Mouse (Mus musculus) embryonic stem cell, embryonic (primary cell): ENCODE data around the gene Trmt61a.

Experiments used
- CTCF ChIA-PET, 4 experiments: fragments of 300-600 bp in 2 of 4; fragments of 350-600 bp in 2 of 4; sonication (Branson Sonifier 250); formaldehyde crosslinking; loops; one replicate each; lab custom pipeline; 2022; ENCODE audit warnings: inconsistent platforms in 2 of 4; lab: Charles Lee
- POLR2A ChIA-PET, 4 experiments: fragments of 300-600 bp in 2 of 4; fragments of 350-600 bp in 2 of 4; sonication (Branson Sonifier 250); formaldehyde crosslinking; loops; one replicate each; lab custom pipeline; 2022; ENCODE audit warnings: antibody characterized with exemption in 4 of 4, inconsistent platforms in 1 of 4; lab: Charles Lee

The Trmt61a gene

DNA sequence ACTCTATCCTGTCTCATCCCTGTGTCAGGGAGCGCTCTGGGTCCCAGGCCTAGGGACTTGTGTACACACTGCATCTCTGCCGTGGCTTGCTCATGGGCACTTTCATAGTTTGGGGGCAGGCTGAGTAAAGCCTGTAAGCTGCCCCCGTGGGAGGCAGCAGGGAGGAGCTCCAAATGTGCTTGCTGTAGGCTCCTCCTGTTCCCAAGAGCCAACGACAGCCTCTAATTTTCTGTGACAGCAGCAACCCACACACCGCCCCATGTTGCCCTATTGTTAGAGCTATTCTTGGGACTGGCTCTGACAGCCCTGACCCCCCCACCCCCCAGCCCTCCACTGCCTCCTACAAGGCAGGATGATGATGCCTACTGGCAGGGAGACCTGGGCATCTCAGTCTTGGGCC is 4.1 kb downstream of the Trmt61a start:
- ChIA-PET POLR2A (interaction anchor here in 3 of 4 experiments (0.7 to 31.4 kb wide), 7 partner anchors 4 to 133 kb away, joined by 4 to 1165 read pairs (median 1020); partner anchors contain the start of genes Ckb (in 3 of the 3), Trmt61a (in 2 of the 3) and Zfyve21 (in 1 of the 3)), CTCF (interaction anchor here in 2 of 4 experiments (0.6 to 1.5 kb wide), 3 partner anchors 15 to 301 kb away, joined by 3 to 4 read pairs (median 3); no protein-coding TSS in a partner anchor)

- ChIA-PET POLR2A (interaction anchor here in 3 of 4 experiments (0.6 to 31.4 kb wide), 11 partner anchors 3 to 133 kb away, joined by 3 to 1165 read pairs (median 4); partner anchors contain the start of genes Ckb (in 3 of the 3), Trmt61a (in 2 of the 3) and Zfyve21 (in 1 of the 3)), CTCF (interaction anchor here in 1 of 4 experiments (1.5 kb wide), 1 partner anchor 14 kb away, joined by 4 read pairs; no protein-coding TSS in a partner anchor)
Observed at GRCm38 (mm10) chr12:111682806-111683205, 4.9 kb downstream of the Trmt61a start.

DNA sequence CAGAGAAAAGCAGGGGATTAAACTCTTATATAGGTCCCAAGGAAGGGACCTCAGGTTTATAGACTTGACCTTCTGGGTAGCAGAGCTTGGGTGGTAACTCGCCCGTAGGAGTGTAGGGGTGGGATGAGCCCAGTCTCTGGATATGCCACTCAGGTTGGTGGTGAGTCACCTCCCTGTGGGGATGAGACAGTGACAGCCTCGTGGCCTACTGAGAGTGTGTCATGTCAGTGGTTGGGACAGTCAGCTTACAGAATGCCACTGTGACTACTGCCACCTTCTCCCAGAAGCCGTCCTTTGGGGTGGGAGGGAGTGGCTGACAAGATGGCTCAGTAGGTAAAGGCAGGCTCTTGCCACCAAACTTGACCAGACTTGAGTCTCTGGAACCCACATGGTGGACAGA is 8.5 kb downstream of the Trmt61a start:
- POLR2A ChIA-PET = interaction anchor here (0.8 to 31.4 kb wide), 15 partner anchors 1 to 111 kb away, joined by 3 to 1165 read pairs (median 6); partner anchors contain the start of genes Ckb (in 4 of the 4), Trmt61a (in 3 of the 4), Apopt1 (in 1 of the 4) and Bag5 (in 1 of the 4)

GRCm38 (mm10) chr12:111687350-111688068 is 9.6 kb downstream of the Trmt61a start:
- CTCF ChIA-PET = interaction anchor here in 3 of 4 experiments (0.6 to 2.3 kb wide), 6 partner anchors 8 to 901 kb away, joined by 3 to 18 read pairs (median 6); partner anchors contain the start of gene Inf2 (in 1 of the 3)
- POLR2A ChIA-PET = interaction anchor here (0.6 to 31.4 kb wide), 31 partner anchors 1 to 980 kb away, joined by 3 to 1165 read pairs (median 4); partner anchors contain the start of genes Ckb (in 3 of the 4), Trmt61a (in 3 of the 4), Eif5 (in 2 of the 4) and Apopt1 (in 1 of the 4)

More for the DNA sequence above, 8.5 kb downstream of the Trmt61a start:
- CTCF ChIA-PET = interaction anchor here in 3 of 4 experiments (0.7 to 2.3 kb wide), 4 partner anchors 10 to 18 kb away, joined by 3 to 7 read pairs (median 5); no protein-coding TSS in a partner anchor

- ChIA-PET POLR2A (interaction anchor here (0.7 to 31.4 kb wide), 32 partner anchors 0 to 979 kb away, joined by 3 to 1165 read pairs (median 4); partner anchors contain the start of genes Ckb (in 3 of the 4), Trmt61a (in 3 of the 4), Eif5 (in 2 of the 4) and Apopt1 (in 1 of the 4)), CTCF (interaction anchor here in 3 of 4 experiments (0.6 to 2.3 kb wide), 6 partner anchors 8 to 901 kb away, joined by 3 to 18 read pairs (median 6); partner anchors contain the start of gene Inf2 (in 1 of the 3))
Observed at GRCm38 (mm10) chr12:111688069-111688428, 10.1 kb downstream of the Trmt61a start.

DNA sequence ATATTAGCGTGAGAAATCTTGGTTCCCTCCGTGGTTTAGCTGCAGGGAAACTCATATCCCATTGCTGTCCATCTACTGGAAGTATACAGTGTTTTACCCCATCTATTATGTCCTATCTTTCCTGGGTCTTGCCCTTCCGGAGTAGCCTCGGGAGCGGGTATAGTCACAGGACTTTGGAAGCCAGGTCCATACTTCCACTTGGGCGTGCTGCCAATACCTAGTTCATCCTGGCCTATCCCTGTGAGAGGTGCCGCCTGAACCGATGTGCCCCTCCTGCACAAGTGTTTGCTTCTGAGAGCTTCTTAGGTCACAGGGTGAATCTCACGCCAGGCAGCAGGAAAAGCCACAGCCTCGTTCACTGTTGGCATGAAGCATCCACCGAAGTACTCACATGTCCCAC is 11.5 kb downstream of the Trmt61a start:
- ChIA-PET CTCF (interaction anchor here in 1 of 4 experiments (0.6 kb wide), 1 partner anchor 26 kb away, joined by 12 read pairs; no protein-coding TSS in a partner anchor), POLR2A (interaction anchor here in 3 of 4 experiments (0.7 to 31.4 kb wide), 9 partner anchors 4 to 151 kb away, joined by 3 to 1165 read pairs (median 15); partner anchors contain the start of genes Trmt61a (in 3 of the 3), Ckb (in 2 of the 3) and Eif5 (in 1 of the 3))

DNA sequence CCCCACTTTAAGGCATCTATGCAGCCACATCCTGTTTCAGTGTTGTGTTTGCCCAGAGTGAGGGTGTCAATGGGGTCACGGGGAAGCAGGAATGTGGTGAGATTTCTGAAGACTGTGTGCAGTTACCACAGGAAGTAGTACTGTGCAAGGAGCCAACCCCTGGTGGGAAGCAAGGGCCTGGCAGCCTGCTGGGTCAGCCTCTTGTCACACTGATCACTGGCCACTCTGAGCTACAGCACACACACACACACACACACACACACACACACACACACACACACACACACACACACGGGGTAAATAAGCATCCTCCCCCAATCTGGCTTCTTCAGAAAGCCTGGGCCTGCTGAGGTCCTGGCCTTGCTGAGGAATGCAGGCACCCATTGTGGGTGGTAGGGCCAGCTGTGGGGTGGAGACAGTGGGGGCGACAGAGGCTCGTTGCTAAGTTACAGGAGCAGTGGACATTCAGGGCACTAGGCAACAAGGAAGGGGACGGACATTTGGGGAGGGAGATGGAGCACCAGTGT is 13.5 kb downstream of the Trmt61a start:
- CTCF ChIA-PET = no interaction called here

GRCm38 (mm10) chr12:111692899-111693298 is 15.0 kb downstream of the Trmt61a start:
- ChIA-PET POLR2A (interaction anchor here (0.6 to 31.4 kb wide), 20 partner anchors 12 to 807 kb away, joined by 3 to 1165 read pairs (median 6); partner anchors contain the start of genes Ckb (in 3 of the 4), Apopt1 (in 2 of the 4), Bag5 (in 2 of the 4) and Eif5 (in 2 of the 4)), CTCF (interaction anchor here in 3 of 4 experiments (0.5 to 6.1 kb wide), 5 partner anchors 8 to 245 kb away, joined by 3 to 128 read pairs (median 4); partner anchors contain the start of gene Ckb (in 1 of the 3))

More for the DNA sequence above, 13.5 kb downstream of the Trmt61a start:
- POLR2A ChIA-PET = interaction anchor here in 3 of 4 experiments (3.4 to 31.4 kb wide), 4 partner anchors 13 to 23 kb away, joined by 17 to 1165 read pairs (median 582); partner anchors contain the start of genes Ckb (in 3 of the 3) and Trmt61a (in 2 of the 3)

DNA sequence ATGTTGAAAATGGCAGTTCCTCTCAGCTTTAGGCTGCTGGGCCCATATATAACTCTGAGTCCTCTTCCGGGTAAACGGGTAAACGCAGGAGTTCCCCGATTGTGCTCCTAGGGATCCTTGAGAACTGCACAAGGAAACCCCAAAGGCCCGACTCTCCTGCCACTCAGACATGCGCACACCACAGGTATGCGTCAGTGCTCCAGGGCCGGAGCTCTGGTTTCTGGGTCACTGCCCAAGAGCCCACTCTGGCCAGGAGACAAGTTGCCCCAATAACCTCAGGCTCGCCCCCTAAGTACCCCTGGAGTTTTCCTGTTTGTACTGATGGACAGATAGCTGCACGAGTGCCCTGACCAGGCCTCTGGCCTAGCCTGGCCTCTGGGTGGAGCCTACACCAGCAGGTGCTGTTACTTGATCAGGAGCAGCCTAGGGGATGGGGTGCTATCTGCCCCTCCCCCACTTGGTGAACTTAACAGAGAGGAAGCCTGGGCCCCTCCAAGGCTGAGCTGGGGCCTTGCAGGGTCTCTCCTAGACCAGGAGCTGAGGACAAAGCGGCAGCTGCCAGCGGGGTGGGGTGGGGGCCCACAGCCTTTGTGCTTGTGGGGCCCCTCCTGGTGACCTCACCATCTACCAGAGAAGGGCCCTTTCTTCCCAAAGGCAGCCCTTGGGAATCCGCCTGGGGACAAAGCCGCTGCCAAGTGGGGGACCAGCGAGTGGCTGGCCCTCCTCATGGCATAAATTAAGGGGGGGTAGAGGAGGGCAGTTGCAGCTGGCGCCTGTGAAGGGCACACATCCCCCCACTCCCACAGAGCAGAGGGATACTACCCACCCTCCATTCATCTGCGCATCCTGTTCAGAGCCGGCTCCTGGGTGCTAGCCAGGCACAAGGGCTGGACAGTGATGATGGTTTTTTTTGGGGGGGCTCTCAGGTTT is 15.7 kb downstream of the Trmt61a start:
- POLR2A ChIA-PET = interaction anchor here (0.6 to 31.4 kb wide), 30 partner anchors 11 to 990 kb away, joined by 3 to 1165 read pairs (median 6); partner anchors contain the start of genes Ckb (in 3 of the 4), Apopt1 (in 2 of the 4), Bag5 (in 2 of the 4) and Eif5 (in 2 of the 4)

GRCm38 (mm10) chr12:111694271-111694781 is 16.4 kb downstream of the Trmt61a start:
- POLR2A ChIA-PET = interaction anchor here (0.6 to 31.4 kb wide), 29 partner anchors 10 to 991 kb away, joined by 3 to 1165 read pairs (median 6); partner anchors contain the start of genes Ckb (in 3 of the 4), Apopt1 (in 2 of the 4), Bag5 (in 2 of the 4) and Eif5 (in 2 of the 4)

More for the DNA sequence above, 15.7 kb downstream of the Trmt61a start:
- CTCF ChIA-PET = interaction anchor here (0.6 to 6.1 kb wide), 17 partner anchors 9 to 864 kb away, joined by 3 to 128 read pairs (median 5); partner anchors contain the start of gene Ckb (in 1 of the 4)

DNA sequence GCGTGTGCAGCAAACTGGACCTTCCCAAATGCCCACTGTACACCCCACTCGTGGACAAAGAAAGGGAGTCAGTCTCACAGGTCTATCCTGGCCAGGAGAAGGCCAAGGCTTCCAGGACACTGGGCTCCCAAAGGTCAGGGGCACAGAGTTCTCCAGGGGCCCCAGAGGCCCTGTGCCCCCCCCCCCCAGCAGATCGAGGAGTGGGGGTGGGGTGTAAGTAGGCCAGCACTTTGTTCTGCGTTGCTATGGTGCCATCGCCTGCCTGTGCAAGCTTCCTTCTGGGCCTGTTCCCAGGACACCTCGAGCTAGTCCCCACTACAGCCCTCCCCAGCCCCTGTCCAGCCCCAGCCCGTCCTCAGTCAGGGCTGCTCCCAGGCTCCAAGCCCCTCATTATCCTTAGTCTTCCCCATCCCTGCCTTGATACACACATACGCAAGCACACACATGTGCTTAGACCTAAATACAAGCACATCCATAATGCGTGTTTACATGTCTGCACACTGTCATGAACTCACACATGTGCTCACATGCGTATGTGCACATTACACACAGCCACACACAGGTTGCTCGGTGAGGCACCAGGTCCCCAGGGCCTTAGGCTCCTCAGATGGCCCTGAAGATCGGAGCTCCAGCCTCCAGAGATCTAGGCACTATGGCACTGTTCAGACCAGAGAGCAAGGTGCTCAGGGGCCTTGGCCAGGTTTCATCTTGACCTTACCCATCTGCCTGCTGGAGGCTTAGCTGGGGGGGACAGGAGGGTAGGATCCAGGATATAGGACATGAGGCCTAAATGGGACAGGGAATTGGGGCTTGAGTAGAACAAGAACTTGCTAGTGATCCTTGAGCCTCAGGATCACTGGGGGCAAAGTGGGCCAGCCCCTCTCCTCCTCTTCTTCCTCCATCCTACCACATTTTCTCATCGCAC is 17.2 kb downstream of the Trmt61a start:
- POLR2A ChIA-PET = interaction anchor here (0.5 to 31.4 kb wide), 43 partner anchors 10 to 1130 kb away, joined by 3 to 1165 read pairs (median 6); partner anchors contain the start of genes Ckb (in 3 of the 4), Trmt61a (in 3 of the 4), Apopt1 (in 2 of the 4) and Bag5 (in 2 of the 4)
- CTCF ChIA-PET = interaction anchor here (0.6 to 6.1 kb wide), 45 partner anchors 8 to 294 kb away, joined by 3 to 128 read pairs (median 7); partner anchors contain the start of genes Apopt1 (in 1 of the 4), Bag5 (in 1 of the 4), Ckb (in 1 of the 4) and Trmt61a (in 1 of the 4)

More at GRCm38 (mm10) chr12:111694271-111694781, 16.4 kb downstream of the Trmt61a start:
- CTCF ChIA-PET = interaction anchor here (0.6 to 6.1 kb wide), 20 partner anchors 15 to 864 kb away, joined by 3 to 128 read pairs (median 6); partner anchors contain the start of gene Ckb (in 1 of the 4)

- ChIA-PET CTCF (interaction anchor here (0.5 to 6.1 kb wide), 90 partner anchors 9 to 728 kb away, joined by 3 to 128 read pairs (median 5); partner anchors contain the start of genes Ckb (in 3 of the 4), Trmt61a (in 2 of the 4), Apopt1 (in 1 of the 4) and Bag5 (in 1 of the 4)), POLR2A (interaction anchor here (0.5 to 31.4 kb wide), 53 partner anchors 8 to 306 kb away, joined by 3 to 1165 read pairs (median 4); partner anchors contain the start of genes Ckb (in 4 of the 4), Trmt61a (in 3 of the 4), Apopt1 (in 2 of the 4) and Bag5 (in 2 of the 4))
Observed at GRCm38 (mm10) chr12:111696239-111696638, 18.3 kb downstream of the Trmt61a start.

DNA sequence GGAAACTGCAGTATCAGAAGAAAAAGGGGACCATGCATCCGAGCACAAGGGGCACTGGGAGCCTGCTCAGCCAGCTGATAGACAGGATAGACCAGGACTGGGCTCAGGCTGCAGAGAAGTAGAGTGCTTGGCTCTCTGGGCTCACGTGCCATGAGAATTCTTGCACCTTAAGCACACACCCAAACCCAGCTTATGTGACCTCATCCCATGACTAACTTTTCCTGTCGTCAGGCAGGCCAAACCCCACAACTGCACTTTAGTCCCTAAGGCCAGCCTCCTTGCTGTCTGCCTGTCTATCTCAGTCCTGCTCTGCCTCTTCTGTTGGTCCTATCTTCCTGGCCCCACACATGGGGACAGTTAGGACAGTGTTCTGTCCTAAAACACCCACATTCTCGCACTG is 19.8 kb downstream of the Trmt61a start:
- ChIA-PET POLR2A (interaction anchor here in 3 of 4 experiments (0.6 to 31.4 kb wide), 13 partner anchors 9 to 235 kb away, joined by 3 to 1165 read pairs (median 5); partner anchors contain the start of genes Apopt1 (in 2 of the 3), Bag5 (in 2 of the 3), Ckb (in 2 of the 3) and Trmt61a (in 2 of the 3)), CTCF (interaction anchor here in 3 of 4 experiments (0.6 to 6.1 kb wide), 5 partner anchors 29 to 570 kb away, joined by 8 to 128 read pairs (median 22); no protein-coding TSS in a partner anchor)
